Mouse (Mus musculus): ENCODE results near the gene Gnb4.

The Gnb4 gene

DNA sequence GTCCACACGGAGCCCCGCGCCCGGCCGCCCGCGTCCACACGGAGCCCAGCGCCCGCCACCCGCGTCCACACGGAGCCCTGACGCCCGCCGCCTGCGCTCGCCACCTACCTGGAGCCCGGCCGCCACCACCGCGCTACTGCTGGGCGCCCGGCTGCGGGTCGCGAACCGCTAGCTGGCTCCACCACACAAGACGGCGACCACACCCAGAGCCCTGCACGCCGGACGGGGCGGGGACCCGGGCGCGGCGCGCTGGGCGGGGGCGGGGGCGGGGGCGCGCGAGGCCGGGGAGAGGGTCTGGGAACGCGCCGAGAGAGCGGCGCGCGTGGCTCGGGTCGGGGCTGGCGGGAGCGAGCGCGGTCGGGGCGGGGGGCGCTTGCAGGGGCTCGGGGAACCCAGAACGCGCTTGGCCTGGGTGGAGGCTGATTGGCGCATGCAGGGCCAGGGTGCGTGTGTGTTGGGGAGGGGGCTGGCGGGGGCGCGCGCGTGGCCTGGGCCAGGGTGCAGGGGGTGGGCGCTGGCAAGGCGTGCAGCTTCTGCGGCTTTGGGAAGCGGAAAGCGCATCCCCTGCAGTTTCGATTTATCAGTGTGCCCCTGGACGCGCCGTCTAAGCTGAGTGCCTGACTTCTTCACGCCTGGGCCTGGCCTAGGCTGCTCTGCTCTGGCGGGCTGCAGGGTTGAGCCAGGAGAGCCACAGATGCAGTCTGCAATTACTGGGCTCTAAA lies at the start of gene Gnb4:
TSS of gene Gnb4 (minus strand) at position 255 of the 722 bp plus-strand sequence.
- peak; percentile 10 for DNase-seq (ENCODE audit: low spot score)

DNA sequence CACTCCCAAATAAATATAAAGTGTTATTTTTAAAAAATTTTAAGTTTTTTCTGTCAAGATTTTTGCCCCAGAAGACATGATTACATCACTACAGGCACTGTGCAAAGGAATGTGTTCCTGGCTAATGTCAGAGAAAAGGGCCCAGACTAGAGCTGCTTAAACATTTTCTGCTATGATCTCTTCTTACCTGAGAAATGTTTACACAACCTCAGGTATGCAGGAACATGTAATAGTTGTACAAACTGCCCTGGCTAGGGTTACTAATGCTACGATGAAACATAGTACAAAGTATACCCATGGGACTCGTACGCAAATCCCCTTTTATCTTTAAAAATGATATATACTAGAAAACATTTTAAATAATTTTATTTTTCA lies 45.2 kb upstream of the Gnb4 start:
- no peak for DNase-seq (ENCODE audit: low spot score)

DNA sequence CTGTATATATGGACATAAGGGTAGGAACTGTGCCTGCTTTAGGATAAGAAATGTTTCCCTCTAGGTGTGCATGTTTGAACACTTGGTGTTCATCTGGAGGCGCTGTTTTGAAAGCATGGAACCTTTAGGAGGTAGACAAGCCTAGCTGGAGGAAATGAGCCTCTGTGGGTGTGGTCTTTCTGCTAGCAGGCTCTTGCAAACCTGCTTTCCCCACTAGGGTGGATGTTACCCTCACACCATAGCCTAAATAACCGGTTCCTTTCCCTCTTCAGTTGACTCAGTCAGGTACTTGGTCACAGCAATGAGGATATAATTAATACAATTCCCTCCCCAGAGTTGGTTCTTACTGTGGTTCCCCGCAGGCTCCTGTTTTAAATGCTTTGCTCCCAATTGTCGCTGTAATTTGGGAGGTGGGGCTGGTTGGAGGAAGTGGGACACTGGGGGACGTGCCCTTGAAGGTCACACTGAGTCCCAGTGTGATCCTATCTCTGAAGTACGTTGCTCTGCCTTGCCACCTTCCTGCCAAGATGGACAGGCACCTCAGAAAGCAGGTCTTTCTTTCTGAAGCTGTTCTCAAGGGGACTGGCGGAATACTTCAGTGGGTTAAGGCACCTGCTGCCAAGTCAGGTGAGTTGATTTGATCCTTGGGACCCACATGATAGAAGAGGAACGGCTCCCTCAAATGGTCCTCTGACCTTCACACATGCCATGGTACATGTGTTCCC lies 44.6 kb upstream of the Gnb4 start:
- no peak for DNase-seq (ENCODE audit: low spot score)

DNA sequence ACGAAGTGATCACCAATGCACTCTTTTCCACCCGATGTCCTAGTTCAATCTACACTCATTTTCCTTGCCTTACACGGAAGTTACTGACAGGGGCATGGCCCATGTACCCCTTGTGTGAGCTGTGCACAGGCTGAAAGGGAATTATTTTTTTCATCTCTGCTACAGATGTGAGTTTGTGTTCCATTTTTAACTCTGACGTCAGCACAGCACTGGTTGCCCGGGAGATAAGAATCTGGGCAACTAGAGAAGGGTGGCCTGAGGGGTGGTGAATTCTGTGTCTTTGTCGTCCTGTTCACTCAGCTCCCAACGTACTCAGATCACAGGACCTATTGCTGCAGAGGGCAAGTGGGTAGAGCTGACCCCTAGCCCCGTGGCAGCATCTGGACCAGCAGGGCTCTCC lies 43.9 kb upstream of the Gnb4 start:
- DNase-seq (ENCODE audit: low spot score), result no peak

DNA sequence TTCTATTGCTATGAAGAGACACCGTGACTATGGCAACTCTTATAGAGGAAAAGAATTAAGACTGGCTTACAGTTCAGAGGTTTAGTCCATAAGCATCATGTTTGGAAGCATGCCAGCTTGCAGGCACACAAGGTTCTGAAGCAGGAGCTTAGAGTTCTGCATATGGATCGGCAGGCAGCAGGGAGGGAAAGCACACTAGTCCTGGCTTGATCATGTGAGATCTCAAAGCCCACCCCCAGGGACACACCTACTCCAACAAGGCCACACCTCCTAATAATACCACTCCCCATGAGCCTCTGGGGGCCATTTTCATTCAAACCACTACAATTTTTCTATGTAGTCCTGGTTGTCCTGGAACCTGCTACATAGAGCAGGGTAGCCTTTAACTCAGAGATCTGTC lies 43.1 kb upstream of the Gnb4 start:
- no peak for DNase-seq (ENCODE audit: low spot score)

DNA sequence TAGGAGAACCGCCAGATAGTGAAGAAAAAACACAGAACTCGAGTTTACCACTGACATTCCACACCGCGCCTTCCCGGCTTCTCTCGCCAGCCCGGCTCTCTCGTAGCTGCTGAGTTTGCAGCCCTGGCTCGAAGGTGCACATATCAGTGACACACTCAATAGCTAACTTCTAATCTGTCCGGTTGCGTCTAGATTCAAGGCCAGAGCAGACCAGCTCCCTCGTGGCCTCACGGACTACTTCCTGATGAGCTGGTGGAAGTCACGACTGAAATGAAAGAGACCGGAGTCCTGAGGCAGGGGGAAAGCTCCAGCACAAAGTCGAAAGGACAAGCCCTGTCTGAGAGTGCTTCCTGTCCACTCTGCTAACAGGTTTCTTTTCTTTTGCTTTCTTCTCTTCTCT lies 42.4 kb upstream of the Gnb4 start:
- no peak for DNase-seq (ENCODE audit: low spot score)

DNA sequence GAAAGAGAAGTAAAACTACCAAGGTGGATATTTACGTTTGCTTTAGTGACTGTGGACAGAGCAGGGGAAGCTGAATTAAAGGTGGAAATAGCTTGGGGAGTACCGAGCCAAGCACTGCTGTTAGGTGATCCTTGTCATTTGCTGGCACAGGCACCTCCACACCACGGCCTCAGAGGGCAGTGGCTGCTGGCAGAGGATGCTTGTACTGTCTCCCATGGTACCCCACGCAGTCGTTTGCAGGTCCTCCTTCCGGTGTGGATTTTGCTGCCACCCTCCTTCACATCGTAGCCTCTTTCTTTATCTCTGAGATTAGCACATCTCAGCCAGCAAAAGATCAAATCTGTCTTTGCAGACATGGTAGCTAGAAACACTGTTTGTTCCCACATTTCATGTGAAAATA lies 42.0 kb upstream of the Gnb4 start:
- DNase-seq (ENCODE audit: low spot score), result no peak

DNA sequence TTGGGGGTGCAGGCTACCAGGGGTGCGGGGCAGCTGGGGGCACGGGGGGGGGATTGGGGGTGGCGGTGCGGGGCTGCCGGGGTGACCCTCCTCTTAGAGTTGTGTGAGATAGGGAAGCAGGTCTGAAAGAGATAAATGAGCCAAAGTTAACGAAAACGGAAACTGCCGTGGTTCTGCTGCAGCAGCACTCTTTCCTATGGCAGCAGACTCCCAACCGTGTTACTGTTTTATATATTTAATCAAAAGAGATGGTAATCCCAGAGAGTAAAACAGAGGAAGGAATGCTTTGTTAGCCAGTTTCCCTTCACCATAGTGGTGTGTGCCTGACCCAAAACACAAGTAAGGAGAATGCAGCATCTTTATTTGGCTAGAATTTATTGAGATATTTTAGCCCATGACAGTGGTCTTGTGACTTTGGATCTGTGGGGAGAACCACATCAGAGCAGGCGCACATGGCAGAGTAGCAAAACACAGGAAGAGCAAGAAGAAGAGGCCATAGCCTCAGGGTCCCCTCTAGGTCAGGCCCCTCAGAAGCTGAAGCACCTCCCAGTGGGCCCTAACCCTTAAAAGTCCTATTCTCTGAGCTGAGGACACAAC lies 40.1 kb upstream of the Gnb4 start:
- DNase-seq (ENCODE audit: low spot score), result no peak

DNA sequence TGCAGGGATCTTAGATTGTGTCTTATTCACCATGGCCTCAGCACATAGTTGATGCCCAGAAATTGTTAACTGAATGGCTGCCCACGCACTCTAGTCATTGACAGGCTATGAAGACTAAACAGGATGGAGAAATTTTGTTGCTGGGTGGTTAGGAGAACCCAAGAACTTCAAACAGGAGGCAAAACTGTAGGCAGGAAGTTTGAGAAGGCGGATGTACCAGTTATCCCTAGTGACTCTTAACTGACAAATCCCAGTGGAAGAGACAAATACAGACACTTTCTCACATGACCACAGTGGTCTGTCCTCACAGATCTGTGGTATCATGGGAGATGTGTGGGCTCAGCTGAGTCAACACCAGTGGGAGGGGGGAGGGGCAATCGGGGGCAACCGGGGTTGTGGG lies 39.6 kb upstream of the Gnb4 start:
- DNase-seq (ENCODE audit: low spot score), result no peak

DNA sequence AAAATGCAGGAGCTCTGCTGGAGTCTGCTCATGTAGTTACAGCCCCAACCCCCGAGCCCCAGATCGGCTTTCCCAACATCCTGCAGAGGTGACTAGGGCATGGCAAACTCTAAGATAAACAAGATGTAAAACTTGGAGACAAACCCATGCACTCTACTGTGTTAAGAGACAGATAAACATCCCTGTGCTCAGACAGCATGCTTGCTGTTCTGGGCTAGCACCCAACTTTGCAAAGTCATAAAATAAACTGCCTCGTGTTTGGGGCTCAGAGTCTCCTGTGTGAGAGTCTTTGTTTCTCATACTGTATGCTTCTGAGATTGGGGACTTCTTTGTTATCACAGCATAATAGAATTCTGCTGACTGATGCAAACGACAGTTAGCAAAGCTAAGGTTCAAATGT lies 36.4 kb upstream of the Gnb4 start:
- DNase-seq (ENCODE audit: low spot score), result no peak

DNA sequence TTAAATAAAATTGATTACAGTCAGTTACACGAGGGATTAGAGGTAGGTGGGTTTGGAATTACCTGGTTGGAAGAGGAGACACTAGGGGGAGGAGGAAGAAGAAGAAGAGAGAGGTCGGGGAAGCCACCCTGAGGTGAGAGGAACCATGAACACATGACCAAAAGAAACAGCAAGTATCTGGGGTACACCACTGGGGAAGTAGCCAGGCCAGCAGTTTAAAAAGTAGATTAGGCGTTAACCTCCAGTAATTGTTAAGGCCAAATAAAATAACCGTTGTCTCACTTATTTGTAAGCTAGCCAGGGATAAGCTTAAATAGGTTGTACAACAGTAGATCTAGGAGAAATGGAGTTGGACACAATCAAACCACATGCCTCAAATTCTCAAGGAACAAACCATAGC lies 32.9 kb upstream of the Gnb4 start:
- DNase-seq (ENCODE audit: low spot score), result no peak

DNA sequence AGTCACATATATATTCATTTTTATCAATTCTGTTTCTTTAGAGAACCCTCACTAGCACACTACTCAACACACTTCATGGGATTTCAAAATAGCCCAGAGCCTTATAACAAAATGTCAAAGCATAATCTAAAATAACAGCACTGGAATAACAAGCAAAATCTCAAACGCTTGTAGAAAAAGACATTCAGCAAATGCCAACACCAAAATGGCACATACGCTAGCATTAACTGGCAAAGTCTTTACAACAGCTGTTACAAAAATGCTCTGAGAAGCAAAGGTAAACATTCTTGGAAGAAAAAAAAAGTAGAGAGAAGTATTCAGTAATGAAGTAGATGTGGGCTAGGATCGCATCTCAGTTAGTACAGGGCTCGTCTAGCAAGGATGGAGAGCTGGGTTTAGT lies 30.5 kb upstream of the Gnb4 start:
- no peak for DNase-seq (ENCODE audit: low spot score)

DNA sequence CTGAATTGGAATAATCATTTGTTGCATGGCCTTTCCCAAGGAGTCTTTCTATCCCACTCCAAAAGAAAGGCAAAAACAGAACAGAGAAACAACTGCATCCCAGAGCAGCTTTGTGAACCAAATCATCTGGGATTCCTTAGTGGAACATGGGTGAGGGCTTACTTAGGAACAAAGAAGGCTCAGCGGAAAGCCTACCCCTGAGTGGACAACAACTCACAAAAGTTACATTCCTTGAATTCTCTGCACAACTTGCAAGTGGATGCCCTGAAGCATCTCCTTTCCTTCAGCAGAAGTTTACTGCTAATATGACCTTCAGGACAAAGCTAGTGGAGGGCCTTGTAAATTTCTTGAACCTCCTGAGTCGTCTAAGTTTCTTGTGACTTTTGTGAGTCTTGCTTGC lies 28.4 kb upstream of the Gnb4 start:
- no peak for DNase-seq (ENCODE audit: low spot score)

DNA sequence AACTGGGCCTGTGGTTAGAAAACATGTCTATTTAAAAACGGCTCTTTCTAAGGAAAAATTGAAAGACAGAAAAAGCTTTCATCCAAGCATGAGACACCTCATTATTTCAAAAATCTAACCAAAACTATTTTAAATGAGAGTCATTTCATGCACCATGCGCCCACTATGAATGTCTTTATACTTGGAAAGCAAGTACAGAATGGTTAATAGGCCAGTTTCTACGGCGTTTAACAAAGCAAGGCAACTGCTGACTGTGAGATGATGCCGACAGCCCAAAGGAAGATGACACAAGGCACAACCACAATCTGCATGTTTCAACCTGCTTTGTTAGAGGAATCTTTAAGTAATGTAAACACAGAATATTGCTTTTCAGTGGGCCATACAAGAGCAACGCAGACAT lies 25.7 kb upstream of the Gnb4 start:
- DNase-seq (ENCODE audit: low spot score), result no peak

DNA sequence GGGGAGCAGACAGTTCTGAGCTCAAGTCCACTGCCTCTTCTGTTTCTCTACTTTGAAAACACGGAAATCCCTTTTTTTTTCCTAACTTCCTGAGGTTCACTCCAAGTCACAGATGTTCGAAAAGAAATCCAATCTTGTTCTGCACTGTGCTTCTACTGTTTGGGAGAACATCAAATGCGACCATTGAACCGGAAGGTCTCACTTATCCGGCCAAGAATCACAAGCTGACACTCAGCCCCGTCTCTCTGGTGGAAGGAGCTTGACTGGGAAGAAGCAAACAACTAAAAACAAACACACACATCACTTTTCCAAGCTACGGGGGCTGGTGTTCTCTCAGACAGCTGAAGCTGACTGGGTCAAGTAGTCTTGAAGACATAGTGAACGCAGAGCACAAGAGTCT lies 21.9 kb upstream of the Gnb4 start:
- no peak for DNase-seq (ENCODE audit: low spot score)

DNA sequence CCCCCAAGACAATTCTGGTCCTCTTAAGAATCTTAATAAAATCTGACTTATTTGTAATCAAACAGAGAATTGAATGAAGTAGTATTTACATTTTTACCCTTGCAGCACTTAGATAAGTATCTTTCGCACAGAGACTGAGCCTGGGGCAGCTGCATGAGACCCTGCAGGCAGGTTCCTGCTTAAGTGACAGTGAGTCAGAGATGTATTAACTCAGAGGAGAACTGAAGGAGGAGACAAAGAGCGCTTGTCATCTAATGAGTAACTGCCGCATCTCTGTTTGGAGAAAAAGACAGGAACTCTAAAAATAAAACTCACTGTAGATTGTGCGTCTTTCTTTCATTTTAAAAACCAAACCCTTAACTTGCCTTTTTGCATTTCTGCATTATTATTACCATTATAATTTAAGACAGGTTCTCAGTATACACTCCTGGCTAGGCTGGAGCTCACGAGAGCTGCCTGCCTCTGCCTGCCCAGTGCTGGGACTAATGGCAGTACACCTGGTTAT lies 16.4 kb upstream of the Gnb4 start:
- DNase-seq (ENCODE audit: low spot score), result no peak

DNA sequence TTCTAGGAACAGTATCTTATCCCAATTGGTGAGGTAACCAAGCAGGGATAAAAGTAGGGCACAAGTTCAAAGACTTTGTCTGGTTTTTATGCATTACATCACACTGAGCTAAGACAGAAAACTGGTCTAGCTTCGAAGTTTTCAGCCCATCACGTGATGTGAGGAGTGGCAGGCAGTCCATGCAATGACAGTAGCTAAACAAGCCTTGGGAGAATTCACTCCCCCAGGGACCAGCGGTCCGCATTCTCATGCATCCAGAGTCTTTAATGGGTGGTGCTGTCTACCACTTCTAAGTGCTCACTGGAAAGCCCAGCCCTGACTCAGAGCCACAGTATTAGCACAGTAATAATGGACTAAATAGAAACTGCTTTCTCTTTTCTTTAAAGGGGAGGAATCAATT lies 13.8 kb upstream of the Gnb4 start:
- no peak for DNase-seq (ENCODE audit: low spot score)

DNA sequence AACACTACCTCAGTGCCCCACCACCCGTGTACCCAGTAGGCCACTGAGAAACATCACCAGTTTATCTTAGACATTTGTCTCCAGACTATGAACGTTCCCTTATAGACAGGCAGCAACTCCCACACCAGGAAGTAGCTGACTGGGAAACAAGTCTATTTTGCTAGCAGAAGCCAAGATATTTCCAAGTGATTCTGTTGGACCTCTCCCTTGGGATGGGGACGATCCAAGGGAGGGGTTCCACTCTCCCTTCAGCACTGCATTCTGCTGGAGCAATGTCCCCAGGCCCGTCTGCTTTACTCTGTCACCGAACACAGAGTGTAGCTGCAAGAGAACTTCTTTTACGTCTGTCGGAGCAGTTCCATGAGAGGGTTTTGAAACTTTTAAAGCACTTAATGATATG lies 11.8 kb upstream of the Gnb4 start:
- DNase-seq (ENCODE audit: low spot score), result no peak

DNA sequence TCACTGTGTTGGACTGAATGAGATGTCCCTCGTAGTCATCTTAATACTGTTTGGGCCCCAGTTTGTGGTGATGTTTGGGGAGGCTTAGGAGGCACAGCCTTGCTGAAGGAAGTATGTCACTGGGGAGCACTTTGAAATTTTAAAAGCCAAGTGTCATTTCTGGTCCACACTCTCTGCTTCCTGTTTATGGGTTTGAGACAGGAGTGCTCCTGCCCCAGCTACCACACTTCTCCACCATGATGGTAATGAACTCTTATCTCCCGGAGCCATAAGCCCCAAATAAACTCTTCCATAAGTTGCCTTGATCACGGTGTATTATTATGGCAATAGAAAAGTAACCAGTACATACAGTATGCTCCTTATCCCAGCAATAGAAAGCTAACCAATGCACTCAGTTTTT lies 5.7 kb upstream of the Gnb4 start:
- DNase-seq (ENCODE audit: low spot score), result no peak

DNA sequence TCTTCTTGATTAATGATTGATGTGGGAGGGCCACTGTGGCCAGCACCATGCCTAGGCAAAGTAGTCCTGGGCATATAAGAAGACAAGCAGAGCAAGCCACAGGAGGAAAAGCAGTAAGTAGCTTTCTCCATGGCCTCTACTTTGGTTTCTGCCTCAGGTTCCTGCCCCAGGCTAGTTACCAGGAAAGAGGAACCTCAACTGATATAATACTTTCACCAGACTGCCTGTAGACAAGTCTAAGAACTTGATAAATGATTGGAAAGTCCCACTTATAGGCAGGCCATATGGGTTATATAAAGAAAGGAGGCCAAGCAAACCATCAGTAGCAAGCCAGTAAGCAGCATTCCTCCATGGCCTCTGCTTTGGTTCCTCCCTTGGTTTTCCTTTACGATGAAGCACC lies 5.3 kb upstream of the Gnb4 start:
- DNase-seq (ENCODE audit: low spot score), result no peak

DNA sequence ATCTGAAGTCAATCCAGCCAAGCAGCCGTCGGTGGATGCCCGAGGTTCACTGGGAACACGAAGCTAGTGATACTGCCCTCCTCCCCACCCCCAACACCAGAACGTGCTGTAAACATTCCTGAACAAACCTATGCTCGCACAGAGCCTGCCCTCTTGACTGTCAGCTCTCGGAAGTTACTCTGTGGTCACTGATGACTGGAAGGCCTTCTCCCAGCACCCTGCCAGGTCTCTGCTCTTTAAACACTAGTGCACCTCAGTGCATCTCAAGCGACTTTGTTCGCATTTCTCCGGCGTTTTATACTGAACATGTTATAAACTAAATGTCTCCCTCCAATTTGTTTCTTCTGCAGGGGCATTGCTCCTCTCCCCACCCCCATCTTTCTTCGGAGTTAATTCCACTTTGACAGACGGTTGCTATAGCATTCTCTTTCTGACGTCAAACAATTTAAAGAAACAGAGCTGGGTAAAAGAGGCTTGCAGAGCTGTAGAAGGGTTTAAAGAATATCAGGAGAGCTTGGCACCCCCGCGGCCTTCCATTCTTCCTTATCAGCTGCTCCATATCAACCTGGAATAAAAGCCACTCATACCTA lies 763 bp upstream of the Gnb4 start:
- no peak for DNase-seq (ENCODE audit: low spot score)

DNA sequence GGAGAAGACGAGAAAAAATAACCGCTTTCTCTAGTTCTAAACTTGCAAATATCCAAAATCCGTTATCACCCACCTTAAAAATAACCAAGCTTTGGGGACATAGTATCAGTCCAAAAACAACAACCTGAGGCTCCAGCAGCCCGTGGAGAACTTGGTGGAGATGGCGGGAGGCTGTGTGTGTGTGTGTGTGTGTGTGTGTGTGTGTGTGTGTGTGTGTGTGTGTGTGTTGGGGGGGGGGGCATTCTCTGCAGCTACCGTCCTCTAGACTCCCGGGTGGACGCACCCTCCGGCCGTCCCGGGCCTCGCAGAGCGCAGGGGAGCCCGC lies 417 bp downstream of the Gnb4 start:
- DNase-seq (ENCODE audit: low spot score), result no peak

DNA sequence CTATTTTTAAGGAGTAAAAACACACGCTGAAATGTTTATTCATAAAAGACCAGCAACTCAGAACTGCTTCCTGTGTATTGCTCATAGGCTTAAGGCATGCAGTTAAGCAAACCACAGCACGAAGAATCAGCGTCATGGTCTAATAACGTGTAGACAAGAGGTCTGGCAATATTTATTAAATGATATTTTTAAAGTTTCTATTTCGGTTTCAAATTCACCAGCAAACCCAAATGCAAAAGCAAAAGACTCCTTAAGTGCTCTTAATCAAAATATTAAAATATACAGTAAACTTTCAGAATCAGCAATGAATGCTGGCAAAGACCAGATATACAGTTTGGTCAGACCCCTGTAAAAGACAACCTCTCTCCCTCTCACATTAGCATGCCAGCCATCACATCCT lies 1.0 kb downstream of the Gnb4 start:
- DNase-seq (ENCODE audit: low spot score), result no peak

All from ovary, adult 18-20 months (tissue).